Mouse (Mus musculus) kidney, adult 11 months (tissue): ENCODE data around the gene Tfb2m.
A peak's percentile ranks its signal among the peaks of the same experiment; 100 is the strongest.

Experiments used
- DNase-seq: peaks from one replicate; pipeline ENCODE4 v3.0.0; 2022

The Tfb2m gene

GRCm38 (mm10) chr1:179545768-179546550 is at the start of gene Tfb2m, which contains the start of gene Cnst:
Tfb2m (minus strand) TSS chr1:179546267.
Cnst (plus strand) TSS chr1:179546370.
- DNase-seq, result peak; percentile 99

- peak; percentile 42 for DNase-seq
These were observed 46.9 kb upstream of the Tfb2m start for GRCm38 (mm10) chr1:179592972-179593371.

GRCm38 (mm10) chr1:179592143-179592542 is 46.1 kb upstream of the Tfb2m start:
- no peak for DNase-seq

DNA sequence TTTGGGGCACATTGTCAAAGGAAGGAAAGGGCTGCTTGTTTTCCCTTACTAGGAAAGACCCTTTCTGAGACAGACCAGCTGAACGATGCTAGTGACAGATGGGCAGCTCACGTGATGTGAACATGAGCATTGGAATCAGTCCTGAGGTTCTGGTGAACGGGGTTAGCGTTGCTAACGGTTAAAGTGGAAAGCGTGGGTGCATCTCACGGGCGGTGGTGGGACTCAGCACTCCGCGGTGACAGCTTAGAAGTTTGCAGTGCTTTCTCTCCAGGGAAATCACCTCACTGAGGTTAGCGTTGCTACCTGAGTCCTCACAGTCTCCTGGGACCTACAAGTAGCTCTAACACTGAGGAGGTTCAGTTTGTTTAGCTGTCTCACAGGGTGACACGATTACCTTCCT is 45.6 kb upstream of the Tfb2m start:
- no peak for DNase-seq

DNA sequence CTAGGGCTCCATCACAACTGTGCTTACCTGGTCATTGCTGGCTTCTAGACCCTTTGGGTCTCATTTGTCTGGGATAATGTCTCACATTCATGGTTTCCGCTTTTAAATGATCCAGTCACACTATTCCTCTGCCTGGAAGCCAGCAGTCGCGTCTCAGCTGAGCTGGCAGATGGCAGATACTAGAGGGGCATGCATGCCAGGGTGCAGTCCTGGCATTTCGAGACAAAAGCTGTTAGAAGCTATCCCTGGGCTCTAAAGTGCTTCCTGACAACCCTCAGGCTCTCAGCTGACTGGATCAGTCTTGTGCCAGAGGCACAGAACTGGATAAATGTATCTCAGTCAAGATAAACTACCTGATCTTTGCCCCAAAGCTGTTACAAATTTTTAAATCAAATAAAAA is 42.2 kb upstream of the Tfb2m start:
- DNase-seq, result no peak

GRCm38 (mm10) chr1:179586430-179587095 is 40.5 kb upstream of the Tfb2m start:
- peak; percentile 46 for DNase-seq

- no peak for DNase-seq
These were observed 39.6 kb upstream of the Tfb2m start for GRCm38 (mm10) chr1:179585646-179586045.

DNA sequence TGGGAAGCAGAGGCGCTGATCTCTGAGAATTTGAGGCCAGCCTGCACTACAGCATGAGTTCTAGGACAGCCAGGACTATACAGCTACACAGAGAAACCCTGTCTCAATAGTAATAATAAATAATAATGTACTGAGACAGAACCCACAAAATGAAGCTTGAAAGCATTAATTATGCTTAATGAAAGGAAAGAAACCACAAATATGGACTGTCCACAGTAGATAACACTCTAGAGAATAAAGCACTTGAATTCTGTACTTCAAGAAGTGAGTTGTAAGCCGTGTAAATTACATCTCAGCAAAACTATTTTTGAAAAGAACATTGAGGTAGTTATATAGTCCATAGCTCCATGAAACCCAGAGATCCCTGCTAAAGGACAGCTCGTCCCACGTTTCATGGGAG is 38.2 kb upstream of the Tfb2m start:
- no peak for DNase-seq

- no peak for DNase-seq
These were observed 37.0 kb upstream of the Tfb2m start for GRCm38 (mm10) chr1:179583090-179583489.

- peak; percentile 21 for DNase-seq
These were observed 36.0 kb upstream of the Tfb2m start for GRCm38 (mm10) chr1:179582021-179582433.

- DNase-seq, result no peak
These were observed 35.4 kb upstream of the Tfb2m start for GRCm38 (mm10) chr1:179581422-179581821.

GRCm38 (mm10) chr1:179580200-179580599 is 34.1 kb upstream of the Tfb2m start:
- no peak for DNase-seq

- DNase-seq, result no peak
These were observed 32.6 kb upstream of the Tfb2m start for GRCm38 (mm10) chr1:179578625-179579024.

DNA sequence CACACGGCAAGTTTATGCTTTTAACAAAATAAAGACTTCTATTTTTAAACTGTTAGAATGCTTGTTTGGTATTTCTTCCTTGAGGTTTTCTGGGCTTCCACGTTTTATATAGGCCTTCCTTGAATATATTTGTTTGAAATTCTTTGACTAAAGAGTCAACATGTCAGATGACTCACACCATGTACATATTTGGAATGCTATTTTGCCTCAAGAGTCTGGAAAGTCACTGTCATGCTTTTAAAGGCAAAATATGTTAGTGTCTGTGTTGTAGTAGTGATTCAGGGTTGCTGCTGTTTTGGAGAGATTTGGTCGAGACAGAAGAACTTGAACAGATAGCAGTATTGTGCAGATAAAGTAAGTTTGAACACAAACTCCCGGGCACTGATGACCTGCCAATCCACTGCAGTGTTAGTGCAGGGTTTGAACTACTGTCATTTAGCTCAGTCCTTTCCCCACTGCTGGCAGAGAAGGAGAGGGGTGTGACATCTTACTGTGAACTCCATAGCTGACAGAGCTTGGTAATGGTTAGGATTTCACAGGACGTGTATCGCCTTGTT is 27.7 kb upstream of the Tfb2m start:
- no peak for DNase-seq

- DNase-seq, result no peak
These were observed 25.6 kb upstream of the Tfb2m start for GRCm38 (mm10) chr1:179571686-179572085.

GRCm38 (mm10) chr1:179570482-179570881 is 24.4 kb upstream of the Tfb2m start:
- no peak for DNase-seq

DNA sequence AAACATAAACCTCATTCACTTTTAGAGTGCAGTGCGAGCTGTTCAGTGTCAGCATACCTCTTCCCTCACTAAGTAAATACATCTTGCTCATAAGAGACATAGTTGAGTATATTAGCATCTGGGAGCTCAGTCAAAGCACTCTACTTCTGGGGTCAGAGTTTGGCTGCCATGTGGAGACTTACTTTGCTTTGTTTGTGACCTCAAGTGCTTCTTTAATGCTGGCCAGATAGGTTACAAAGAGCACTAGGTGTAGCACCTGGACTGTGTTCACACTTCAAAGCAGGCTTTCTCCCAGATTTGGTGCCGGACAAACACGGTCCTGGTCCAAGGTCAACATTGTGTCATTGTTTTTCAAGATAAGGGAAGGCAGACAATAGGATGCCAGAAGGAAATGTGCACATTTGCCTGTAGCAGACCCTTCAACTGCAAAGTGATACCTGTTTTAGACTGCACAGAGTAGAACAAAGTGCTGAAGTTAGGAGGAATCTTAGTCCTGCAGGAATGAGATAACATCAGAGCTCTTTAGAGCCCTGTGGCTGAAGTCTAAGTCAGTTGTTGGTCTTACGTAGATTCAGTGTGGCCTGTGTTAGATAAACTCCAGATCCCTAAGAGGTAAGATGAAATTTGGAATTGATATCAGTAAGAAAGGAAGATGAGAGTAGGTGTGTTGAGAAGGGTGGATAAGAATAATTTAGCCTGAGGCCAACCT is 22.8 kb upstream of the Tfb2m start:
- no peak for DNase-seq

DNA sequence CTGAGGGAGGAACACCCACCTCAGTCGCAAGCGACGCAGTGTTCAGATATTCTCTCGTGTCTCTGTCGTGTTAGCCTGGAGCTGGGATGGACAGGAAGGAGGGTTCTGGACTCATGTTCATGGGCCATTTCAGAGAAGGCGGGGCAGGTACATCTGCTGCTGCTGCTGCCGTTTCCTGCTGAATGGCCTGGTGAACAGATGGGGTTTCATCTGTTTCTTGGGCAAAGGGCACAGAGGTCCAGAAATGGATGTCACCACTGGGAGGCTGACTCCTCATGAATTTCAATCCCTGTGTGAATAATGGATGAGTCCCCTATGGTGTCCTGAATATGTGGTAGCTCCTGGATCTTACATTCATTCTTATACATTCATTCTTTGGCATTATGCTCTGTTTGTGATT is 21.5 kb upstream of the Tfb2m start:
- no peak for DNase-seq

GRCm38 (mm10) chr1:179563926-179564325 is 17.9 kb upstream of the Tfb2m start:
- DNase-seq, result no peak

DNA sequence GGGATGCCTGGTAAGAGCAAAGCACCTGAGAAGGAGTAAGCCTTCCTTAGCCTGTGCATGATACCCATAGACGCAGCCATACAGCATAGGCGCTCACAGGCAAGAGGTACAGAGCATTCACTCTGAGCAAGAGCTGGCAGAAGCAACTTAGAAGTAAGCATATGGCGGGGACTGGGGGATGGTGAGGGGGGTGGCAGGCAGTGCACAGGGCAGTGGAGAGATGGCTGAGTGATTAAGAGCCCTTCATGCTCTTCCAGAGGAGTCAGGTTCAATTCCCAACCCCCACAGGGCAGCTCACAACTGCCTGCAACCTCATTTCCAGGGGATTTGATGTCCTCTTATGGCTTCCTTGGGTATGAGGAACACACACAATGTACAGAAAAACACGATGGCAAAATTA is 17.1 kb upstream of the Tfb2m start:
- DNase-seq, result no peak

DNA sequence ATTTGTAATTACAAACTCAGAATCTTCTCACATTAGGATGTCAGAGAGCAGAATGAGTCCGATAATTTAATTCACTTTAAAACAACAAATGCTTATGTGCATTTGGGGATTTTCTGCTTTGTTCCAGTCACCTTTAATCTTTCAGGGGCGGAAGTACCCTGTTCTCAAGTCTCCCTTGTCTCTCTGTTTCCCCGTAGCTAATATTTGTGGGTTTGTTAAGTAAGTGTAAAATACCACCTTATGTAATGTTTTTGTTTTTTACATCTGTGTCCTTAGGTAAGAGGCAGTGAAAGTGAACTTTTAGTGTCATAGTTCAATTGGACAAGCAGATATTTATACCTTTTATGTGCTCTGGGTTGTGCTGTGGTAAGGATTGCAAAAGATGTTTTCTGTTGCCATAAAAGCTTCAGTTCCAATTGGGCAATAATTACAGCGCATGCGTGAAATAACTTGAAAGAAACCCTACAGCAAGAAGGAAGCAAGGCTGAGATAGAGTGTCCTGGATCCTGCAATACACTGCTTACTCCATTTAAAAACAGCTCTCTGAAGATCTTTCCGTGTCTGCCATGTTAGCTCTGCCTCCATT is 14.9 kb upstream of the Tfb2m start:
- no peak for DNase-seq

DNA sequence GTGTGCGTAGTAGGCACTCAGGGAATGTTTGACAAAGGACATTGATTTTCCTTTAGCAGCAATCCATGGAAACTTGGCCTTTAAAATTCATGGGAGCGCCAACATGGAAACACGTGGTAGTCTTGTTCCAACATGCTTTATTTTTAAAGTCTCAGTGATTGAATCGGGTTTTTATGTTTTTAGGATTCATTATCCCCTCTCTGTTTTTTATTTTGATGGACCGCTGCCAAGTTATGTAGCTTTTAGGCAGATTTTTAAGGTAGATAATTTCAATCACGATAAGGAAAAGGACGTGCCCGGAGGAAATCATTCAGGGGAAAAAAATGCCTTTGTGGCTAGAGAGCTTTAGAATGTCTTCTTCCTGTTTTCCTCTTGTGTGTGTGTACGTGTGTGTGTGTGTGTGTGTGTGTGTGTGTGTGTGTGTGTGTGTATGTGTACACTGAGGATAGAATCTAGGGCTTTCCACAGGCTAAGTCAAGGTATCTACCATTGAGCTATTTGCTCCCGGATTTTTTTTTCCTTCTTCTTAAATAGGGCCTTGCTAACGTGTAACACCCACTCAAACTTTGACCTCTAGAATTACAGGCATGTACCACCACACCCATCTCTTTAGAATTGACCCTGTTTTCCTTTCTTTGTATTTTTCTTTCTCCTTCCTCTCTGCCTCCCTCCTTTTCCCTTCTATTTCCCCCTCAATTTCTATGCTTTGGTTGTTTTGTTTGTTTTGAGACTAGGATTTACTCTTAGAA is 13.6 kb upstream of the Tfb2m start:
- DNase-seq, result peak; percentile 11
